Mouse (Mus musculus): ENCODE results near the gene Tmprss11c.
A peak's percentile ranks its signal among the peaks of the same experiment; 100 is the strongest.
"Not testable (repeated sequence)": the region's sequence is repeated elsewhere in the genome, so short reads cannot be mapped to it uniquely, and the experiment has no call there.

Gene Tmprss11c

DNA sequence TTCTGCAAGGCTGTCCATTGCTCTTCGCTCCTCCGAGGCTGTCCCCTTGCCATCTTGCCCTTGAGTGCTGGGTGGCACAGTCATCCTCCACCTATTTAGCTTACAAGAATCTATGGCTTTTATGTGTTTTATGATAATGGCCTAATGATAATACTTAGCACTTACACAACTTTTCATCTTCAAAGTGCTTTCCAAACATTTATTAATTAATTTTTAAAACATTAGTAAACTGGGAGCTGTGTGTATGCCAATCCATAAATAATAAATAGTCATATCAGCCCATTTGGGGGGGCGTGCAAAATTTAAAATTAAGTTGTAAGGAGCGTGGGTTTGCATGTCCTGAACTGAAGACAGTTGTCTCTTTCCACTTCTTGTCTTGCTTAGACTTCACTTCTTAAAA lies at the start of gene Tmprss11c:
Gene Tmprss11c (minus strand): TSS at position 101 of the 400 bp plus-strand sequence.
- no peak for DNase-seq (ENCODE audit: low read depth)

DNA sequence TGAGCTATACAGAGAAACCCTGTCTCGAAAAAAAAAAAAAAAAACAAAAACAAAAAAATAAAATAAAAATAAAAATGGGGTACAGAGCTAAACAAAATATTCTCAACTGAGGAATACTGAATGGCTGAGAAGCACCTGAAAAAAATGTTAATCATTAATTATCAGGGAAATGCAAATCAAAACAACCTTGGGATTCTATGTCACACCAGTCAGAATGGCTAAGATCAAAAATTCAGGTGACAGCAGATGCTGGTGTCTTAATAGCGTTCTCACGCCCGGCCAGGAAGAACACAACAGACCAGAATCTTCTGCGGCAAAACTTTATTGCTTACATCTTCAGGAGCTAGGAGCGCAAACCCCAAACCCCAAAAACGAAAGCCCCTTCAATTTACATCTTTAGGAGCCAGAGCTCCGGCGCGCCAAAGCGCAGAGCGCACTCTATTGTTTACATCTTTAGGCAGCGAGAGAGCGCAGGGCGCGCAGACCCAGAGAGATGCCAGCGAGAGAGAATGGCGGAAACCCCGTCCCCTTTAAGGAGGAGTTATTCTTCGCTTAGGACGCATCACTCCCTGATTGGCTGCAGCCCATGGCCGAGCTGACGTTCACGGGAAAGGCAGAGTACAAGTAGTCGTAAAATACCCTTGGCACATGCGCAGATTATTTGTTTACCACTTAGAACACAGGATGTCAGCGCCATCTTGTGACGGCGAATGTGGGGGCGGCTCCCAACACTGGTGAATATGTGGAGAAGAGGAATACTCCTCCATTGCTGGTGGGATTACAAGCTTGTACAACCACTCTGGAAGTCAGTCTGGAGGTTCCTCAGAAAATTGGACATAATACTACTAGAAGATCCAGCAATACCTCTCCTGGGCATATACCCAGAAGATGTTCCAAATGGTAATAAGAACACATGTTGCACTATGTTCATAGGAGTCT lies 29.2 kb upstream of the Tmprss11c start:
- DNase-seq (ENCODE audit: low read depth): not testable (repeated sequence)

DNA sequence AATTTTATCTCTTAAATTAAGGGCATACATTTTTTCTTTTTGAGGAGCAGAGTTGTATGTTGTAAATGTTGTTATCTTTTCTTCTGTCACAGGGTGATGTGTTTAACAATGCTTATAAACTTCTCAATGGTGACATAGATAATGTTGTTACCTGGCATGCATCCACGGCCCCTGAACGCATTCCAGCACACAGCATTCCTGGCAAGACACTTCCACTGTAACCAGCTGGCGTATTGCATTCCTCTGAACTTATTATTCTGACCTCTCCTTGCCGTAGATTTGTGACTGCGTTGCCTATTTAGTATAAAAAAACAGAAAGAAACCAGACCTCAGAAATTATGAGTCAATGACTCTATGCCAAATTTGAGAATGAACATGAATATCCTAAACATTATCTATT lies 17.0 kb upstream of the Tmprss11c start:
- DNase-seq (ENCODE audit: low read depth): peak; percentile 5

DNA sequence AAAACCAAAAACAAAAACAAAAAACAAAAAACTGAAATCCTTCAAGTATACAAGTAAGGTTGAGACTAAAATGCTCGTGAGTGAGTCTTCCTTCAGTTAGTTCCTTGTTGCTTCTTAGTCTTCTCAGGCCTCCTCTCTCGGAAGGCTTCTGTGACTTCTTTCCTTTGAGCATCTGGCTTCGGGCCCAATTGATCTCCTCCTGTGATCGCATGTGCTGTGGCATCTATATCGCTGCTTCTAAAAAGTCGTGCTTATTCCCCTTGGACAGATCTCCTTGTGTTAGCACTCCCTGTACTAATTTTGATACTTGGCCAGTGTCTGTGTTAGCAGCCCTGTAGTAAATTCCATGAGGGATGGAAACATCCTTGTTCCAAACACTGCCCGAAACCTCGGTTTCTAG lies 14.8 kb upstream of the Tmprss11c start:
- no peak for DNase-seq (ENCODE audit: low read depth)

DNA sequence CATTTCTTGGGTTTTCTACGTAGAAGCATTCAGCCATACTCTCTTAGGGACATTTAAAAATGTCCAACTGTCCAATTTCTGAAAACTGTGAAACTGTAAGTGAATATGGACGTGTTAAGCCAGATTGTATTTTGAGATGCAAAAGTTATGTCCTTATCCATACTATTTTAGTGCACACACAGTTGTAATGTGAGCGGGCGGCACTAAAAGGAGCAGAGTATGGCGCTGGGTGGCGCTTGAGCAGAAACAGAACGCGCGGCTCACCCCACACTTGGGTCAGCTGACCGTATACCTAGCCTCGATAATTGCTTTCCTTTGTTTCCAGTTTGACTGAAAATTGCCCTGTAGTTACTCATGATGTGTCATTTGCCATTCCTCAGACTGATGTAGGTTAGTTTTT lies 42.5 kb downstream of the Tmprss11c start:
- DNase-seq (ENCODE audit: low read depth): no peak

DNA sequence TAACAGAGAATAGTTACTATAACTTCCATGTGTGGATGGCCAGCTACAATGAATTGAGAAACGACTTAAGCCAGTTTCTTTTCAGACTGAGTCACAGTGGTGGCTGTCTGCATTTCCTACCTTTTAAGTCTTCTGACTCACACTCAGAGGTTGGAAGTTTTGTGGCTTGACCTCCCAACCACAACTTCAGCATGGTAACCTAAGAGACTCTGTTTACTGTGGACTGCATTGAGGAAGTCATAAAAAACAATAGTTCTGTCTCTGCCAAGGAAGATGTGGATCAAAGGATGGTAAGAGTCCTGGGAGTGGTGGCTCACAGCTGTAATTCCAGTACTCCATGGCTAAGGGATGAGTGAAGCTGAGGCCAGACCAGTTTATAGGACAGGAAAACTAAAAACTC lies 44.2 kb downstream of the Tmprss11c start:
- DNase-seq (ENCODE audit: low read depth): peak; percentile 65

DNA sequence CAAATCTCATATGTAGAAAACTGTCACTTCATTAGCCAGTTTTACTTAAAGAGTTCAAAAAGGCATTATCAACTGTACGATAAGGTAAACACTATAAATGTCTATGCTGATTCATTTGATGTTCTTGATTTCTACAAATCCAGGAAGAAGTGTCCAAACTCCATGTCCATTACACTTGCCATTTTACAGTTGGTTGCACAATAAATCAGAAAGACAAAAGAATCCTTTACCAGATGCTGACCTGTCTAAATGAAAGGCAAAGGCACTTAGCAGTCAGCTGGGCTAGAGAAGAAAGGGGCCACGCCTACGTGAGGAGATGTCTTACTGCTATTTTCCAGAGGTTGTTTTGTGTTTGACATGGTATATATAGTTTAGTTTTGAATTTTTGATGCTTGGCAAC lies 44.8 kb downstream of the Tmprss11c start:
- DNase-seq (ENCODE audit: low read depth): no peak

DNA sequence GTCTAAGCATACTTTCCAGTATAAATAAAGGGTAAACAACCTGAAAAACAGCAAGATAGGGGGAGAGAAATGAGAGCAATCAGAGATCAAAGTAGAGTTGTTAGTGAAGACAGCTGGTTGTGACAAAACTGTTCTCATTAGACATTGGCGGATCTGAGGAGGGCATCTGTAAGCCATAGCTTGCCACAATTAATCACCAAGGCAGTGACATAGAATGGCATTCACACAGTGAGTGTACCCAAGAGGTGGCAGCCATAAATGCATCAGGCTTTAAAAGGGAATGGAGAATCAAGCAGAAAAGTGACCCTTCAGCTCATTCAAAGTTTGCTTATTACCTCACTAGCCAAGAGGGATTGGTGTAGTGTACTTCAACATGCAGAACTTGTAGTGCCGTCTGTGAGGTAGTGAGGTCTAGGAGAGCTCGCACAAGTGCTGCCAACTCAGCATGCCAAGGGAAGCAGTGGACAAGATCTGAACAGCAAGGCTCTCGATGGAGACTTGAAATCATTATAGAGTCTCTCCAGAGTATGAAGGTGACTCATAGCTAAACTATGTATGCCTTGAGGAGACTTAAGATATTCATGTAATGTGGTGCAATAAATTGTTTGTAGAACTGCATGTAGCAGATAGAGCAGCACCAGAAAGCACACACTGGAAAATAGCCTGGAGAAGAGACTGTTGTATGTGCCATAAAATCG lies 61.8 kb downstream of the Tmprss11c start:
- DNase-seq (ENCODE audit: low read depth): peak; percentile 73

DNA sequence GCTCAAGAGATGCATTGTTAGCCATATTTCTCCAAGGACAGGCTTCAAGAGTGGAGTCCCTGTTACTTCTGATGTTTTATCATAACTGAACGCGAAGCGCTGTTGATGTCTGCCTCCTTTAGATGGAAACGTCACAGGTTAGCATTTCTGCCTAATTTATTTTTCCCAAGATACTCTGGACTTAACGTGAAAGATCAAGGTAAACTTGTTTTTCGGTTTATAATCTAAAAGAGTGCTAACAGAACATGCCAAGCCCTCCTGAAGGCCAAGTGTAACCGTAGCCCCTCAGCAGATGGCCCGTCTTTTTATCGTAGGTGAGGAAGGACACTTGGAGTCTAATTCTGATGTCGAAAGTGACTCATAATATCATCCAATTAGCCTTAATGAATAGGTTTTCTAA lies 91.3 kb downstream of the Tmprss11c start, which contains the start of gene Gnrhr:
Gene Gnrhr (minus strand): TSS at position 101 of the 400 bp plus-strand sequence.
- no peak for DNase-seq (ENCODE audit: low read depth)

DNA sequence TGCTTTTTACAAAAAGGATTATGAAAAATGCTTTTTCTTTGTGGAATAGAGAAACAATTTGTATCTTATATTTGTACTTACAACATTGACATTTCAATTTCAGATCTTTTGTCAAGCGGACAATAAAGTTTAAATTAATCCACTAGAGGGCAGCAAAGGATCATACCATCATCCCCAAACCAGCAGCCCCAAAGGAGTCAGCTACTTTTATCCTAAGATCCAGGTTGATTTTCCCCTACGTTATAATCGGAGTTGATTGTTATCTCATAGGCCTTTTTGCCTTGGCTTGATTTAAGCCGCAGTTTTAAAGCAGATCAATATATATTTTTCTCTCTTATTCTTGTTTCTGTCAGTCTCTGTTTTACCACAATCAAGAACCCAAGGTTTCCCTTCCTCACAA lies 97.8 kb downstream of the Tmprss11c start:
- DNase-seq (ENCODE audit: low read depth): peak; percentile 76

DNA sequence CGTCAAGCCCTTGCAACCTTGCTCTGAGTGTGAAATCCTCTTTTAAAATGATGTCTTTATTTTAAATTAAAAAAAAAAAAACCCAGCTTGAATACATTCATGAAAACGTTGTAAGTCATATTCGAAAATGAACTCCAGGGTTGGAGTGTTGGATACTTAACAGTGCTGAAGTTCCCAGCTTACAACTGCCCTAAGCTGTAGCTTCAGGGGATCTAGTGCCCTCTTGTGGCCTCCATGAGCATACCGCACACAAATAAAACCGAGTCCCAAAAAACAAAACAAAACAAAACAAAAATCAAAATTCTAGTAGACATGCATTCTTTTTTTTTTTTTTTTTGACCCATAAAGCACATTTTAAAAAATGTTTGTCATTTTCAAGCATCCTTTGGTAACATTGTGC lies 98.3 kb downstream of the Tmprss11c start:
- DNase-seq (ENCODE audit: low read depth): peak; percentile 77

DNA sequence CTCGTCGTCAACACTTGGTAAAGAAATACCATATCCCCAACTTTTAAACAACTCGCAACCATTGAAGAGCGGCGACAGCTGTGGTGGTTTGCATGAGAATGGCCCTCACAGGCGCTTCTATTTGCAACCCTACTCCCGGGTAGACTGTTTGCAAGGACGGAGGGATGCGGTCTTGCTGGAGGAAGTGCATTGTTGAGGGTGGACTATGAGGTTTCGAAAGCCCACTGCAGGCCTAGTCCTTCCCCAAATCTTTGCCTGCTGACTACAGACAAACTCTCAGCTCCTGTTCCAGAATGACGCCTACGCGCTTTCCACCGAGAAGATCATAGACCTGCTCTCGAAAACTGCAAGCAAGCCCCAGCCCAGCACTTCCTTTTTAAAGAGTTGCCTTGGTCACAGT lies 98.8 kb downstream of the Tmprss11c start:
- DNase-seq (ENCODE audit: low read depth): no peak

DNA sequence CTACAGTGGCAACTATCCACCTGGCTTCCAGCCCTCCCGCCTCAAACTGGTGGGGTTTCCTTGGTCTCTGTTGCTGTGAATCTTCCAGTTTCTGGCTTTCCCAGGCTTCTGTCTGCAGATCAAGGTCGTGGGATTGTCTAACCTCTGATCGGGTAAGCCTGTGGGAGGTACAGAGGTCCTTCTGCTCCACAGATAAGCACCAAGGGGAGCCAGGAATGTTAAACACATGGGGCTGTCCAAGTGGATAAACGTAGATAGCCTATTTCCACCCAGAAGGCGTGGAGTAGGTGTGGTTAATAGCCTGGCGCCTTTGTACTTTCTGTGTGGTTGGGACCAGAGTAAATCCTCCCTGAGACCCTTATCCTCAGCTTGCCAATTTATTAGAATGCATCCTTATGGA lies 101.7 kb downstream of the Tmprss11c start:
- DNase-seq (ENCODE audit: low read depth): no peak

Data from NIH3T3 (cell line).